Mouse (Mus musculus) ES-E14 (cell line): Measurements from ENCODE around the gene Asb11. TPM values are rescaled to one million over a fixed set of nuclear protein-coding genes. Genes with fewer than 3 reads are reported as not detected.
A peak's percentile ranks its signal among the peaks of the same experiment; 100 is the strongest.

Source experiments
- DNase-seq: peaks from one replicate; pipeline ENCODE4 v3.0.0-alpha.2; 2013; ENCODE audit warnings: low read depth, low spot score
- H3K27ac ChIP-seq: 2 replicates; pipeline ENCODE4 v1.5.1; 2012; ENCODE audit warnings: low read depth, mild to moderate bottlenecking, low read length, moderate library complexity, mixed read lengths; ENCODE audit not compliant: poor library complexity, insufficient read depth, severe bottlenecking
- H3K36me3 ChIP-seq: 2 replicates; pipeline ENCODE4 v1.6.1; 2012; ENCODE audit warnings: mild to moderate bottlenecking, low read length, moderate library complexity, mixed read lengths; ENCODE audit not compliant: control insufficient read depth, poor library complexity, insufficient read depth, severe bottlenecking
- H3K4me1 ChIP-seq, 2 experiments: fragments of 150-350 bp in 1 of 2; sonication (generic) in 1 of 2; 2 replicates each; pipeline ENCODE4 v1.6.1; 2012; ENCODE audit warnings: low read length in 2 of 2, mild to moderate bottlenecking in 1 of 2, mixed read lengths in 1 of 2; ENCODE audit not compliant: control insufficient read depth in 2 of 2, insufficient read depth in 2 of 2, poor library complexity in 1 of 2
- H3K4me3 ChIP-seq, 2 experiments: fragments of 150-350 bp in 1 of 2; sonication (generic) in 1 of 2; 2 replicates each; pipeline ENCODE4 v1.5.1; 2012; ENCODE audit warnings: low read length in 2 of 2, low read depth in 1 of 2, mild to moderate bottlenecking in 1 of 2, mixed read lengths in 1 of 2; ENCODE audit not compliant: insufficient read depth in 1 of 2, poor library complexity in 1 of 2, severe bottlenecking in 1 of 2
- H3K9ac ChIP-seq: 2 replicates; pipeline ENCODE4 v1.6.1; 2012; ENCODE audit warnings: low read depth, mild to moderate bottlenecking, low read length, mixed read lengths; ENCODE audit not compliant: poor library complexity, insufficient read depth, severe bottlenecking
- H3K9me3 ChIP-seq: fragments of 150-350 bp; sonication (generic); 2 replicates; pipeline ENCODE4 v1.6.1; 2012; ENCODE audit warnings: low read depth, mild to moderate bottlenecking, low read length; ENCODE audit not compliant: control insufficient read depth, insufficient read depth
- CHD2 ChIP-seq: IDR thresholded peaks from 2 replicates; pipeline ENCODE4 v1.6.1; 2014; ENCODE audit warnings: mild to moderate bottlenecking, low read depth, low read length, inconsistent platforms
- HCFC1 ChIP-seq: IDR thresholded peaks from 2 replicates; pipeline ENCODE4 v1.6.1; 2012; ENCODE audit warnings: low read length, inconsistent platforms, borderline replicate concordance; ENCODE audit not compliant: insufficient read depth
- MAFK ChIP-seq: IDR thresholded peaks from 2 replicates; pipeline ENCODE4 v1.6.1; 2014; ENCODE audit warnings: mild to moderate bottlenecking, low read depth, low read length, inconsistent platforms; ENCODE audit not compliant: insufficient read depth
- ZC3H11A ChIP-seq: IDR thresholded peaks from 2 replicates; pipeline ENCODE4 v1.6.1; 2012; ENCODE audit warnings: low read depth, mild to moderate bottlenecking, inconsistent platforms, low read length, borderline replicate concordance
- ZNF384 ChIP-seq: IDR thresholded peaks from 2 replicates; pipeline ENCODE4 v1.6.1; 2012; ENCODE audit warnings: low read depth, low read length, inconsistent platforms
- in situ Hi-C, 2 experiments: fragments of 600-800 bp; cut with MboI; formaldehyde crosslinking; loops; one replicate each; pipeline ENCODE4 v1.15.1; 2025; ENCODE audit warnings: low sequenced_read_pairs in 2 of 2, inconsistent platforms in 1 of 2; ENCODE audit not compliant: unreplicated experiment in 2 of 2
- total RNA-seq: library from RNA; depleted of rRNA; stranded (reverse); fragments of 300-350 nt; gene quantifications from 2 replicates; pipeline ENCODE4 v1.2.3, GENCODE M21; 2012

Asb11 gene
- total RNA-seq, 1 experiment: 0.18 TPM

DNA sequence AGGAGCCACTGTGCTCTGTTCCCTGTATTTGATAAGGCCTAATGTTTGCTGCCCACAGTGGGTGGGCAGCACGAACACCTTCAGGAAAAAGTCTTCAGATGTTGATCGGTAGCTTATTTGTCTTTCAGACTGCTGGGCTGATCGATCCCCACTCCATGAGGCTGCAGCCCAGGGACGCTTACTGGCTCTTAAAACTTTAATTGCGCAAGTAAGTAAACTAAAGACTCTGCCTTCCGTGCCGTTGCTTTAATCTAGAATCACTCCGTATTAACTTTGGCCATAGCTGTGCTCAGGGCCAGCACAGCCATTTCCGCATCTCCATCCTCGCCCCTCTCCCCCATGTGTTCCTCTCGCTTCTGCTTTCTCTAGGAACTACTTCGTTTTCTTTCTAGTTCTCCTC is 8.8 kb downstream of the Asb11 start:
- Histone ChIP-seq H3K9me3 (no peaks in the 10 kb centered on the region), H3K4me3 (no peak overlapping the region), H3K4me1 (no peaks in the 10 kb centered on the region), H3K27ac (no peak overlapping the region), H3K9ac (no peak overlapping the region), H3K36me3 (no peaks in the 10 kb centered on the region)
- no peak for DNase-seq
- TF ChIP-seq ZNF384 (no peak), MAFK (no peak), HCFC1 (no peak), ZC3H11A (no peak), CHD2 (no peak)
- in situ Hi-C loops: no loop called here

DNA sequence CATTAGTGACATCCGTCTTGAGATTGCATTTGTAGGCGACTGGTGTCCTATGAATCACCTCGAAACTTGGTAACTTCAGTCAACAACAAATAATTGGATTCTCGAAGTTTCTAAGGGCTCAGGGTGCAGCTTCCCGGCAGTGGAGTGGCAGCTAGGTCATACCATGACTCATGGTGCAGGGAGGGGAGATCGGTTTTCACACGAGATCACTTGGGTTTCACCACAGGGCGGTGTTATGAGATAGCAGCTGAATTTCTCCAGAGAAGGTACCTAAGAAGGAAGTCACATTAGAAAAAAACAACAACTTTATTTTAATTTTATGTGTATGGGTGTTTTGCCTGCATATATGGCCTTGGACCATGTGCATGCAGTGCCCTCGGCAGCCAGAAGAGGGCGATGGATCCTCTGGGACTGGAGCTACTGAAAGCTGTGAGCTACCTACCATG is 9.3 kb downstream of the Asb11 start:
- in situ Hi-C loops: no loop called here
- peak; percentile 22 for DNase-seq

GRCm38 (mm10) chrX:164446835-164447681 is 10.3 kb downstream of the Asb11 start:
- TF ChIP-seq ZC3H11A (no peak), CHD2 (no peak), HCFC1 (no peak), MAFK (no peak), ZNF384 (no peak)
- DNase-seq: no peak
- no peaks in the 10 kb centered on the region for H3K9me3 ChIP-seq
- in situ Hi-C loops: no loop called here
- no peaks in the 10 kb centered on the region for H3K36me3 ChIP-seq
- H3K27ac ChIP-seq: no peak overlapping the region
- H3K4me1 ChIP-seq: no peaks in the 10 kb centered on the region
- H3K4me3 ChIP-seq: no peak overlapping the region
- H3K9ac ChIP-seq: no peak overlapping the region

More for the DNA sequence above, 9.3 kb downstream of the Asb11 start:
- Histone ChIP-seq H3K27ac (no peak overlapping the region), H3K9me3 (no peaks in the 10 kb centered on the region), H3K4me3 (no peak overlapping the region), H3K36me3 (no peaks in the 10 kb centered on the region), H3K4me1 (no peaks in the 10 kb centered on the region), H3K9ac (no peak overlapping the region)
- no peak for TF ChIP-seq ZNF384
- TF ChIP-seq MAFK: no peak
- TF ChIP-seq CHD2: no peak
- no peak for TF ChIP-seq HCFC1
- no peak for TF ChIP-seq ZC3H11A

DNA sequence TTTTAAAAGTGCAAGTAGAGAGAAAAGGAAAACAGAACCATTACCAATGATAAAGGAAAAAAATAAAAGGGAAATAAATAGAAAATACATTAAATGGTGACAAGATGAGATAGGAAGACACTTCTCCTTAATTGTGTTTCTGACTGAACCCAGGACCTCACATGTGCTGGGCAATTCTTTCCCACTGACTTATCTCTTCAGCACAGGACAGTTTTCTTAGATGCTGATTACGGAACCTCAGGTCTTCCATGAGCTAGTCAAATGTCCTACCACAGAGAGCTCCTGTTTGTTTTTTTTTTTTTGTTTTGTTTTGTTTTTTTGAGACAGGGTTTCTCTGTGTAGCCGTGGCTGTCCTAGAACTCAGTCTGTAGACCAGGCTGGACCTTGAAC is 10.9 kb downstream of the Asb11 start:
- no peaks in the 10 kb centered on the region for H3K36me3 ChIP-seq
- H3K4me1 ChIP-seq: no peaks in the 10 kb centered on the region
- H3K27ac ChIP-seq: no peak overlapping the region
- in situ Hi-C loops: no loop called here
- H3K4me3 ChIP-seq: no peak overlapping the region
- H3K9ac ChIP-seq: no peak overlapping the region
- H3K9me3 ChIP-seq: no peaks in the 10 kb centered on the region
- TF ChIP-seq MAFK: no peak
- TF ChIP-seq ZNF384: no peak
- TF ChIP-seq ZC3H11A: no peak
- no peak for TF ChIP-seq CHD2
- no peak for TF ChIP-seq HCFC1
- DNase-seq: no peak
